Mouse (Mus musculus) lung, embryonic 16.5 days (tissue): ENCODE measurements around the gene Ralgapa2. TPM values are rescaled to one million over a fixed set of nuclear protein-coding genes. Genes with fewer than 3 reads are reported as not detected.

Source experiments
- ATAC-seq: fragments of 200-750 bp; cut with Nextera tagmentation; 2 replicates; pipeline ENCODE4 v1.8.0; 2017; ENCODE audit warnings: low read depth, mild to moderate bottlenecking, moderate library complexity
- H3K27ac ChIP-seq: fragments of 300-500 bp; sonication (generic); 2 replicates; pipeline ENCODE4 v1.5.1; 2014; ENCODE audit warnings: mild to moderate bottlenecking, control low read depth, low read length
- H3K27me3 ChIP-seq: fragments of 300-500 bp; sonication (generic); 2 replicates; pipeline ENCODE4 v1.6.1; 2014; ENCODE audit warnings: low read depth, low read length, mixed read lengths; ENCODE audit not compliant: control insufficient read depth, insufficient read depth
- H3K36me3 ChIP-seq: fragments of 300-500 bp; sonication (generic); 2 replicates; pipeline ENCODE4 v1.6.1; 2014; ENCODE audit warnings: low read length; ENCODE audit not compliant: control insufficient read depth, insufficient read depth
- H3K4me1 ChIP-seq: fragments of 300-500 bp; sonication (generic); replicated peaks from 2 replicates; pipeline ENCODE4 v1.6.1; 2014; ENCODE audit warnings: low read length, mixed read lengths; ENCODE audit not compliant: control insufficient read depth, insufficient read depth
- H3K4me2 ChIP-seq: fragments of 300-500 bp; sonication (generic); 2 replicates; pipeline ENCODE4 v1.6.1; 2014; ENCODE audit warnings: low read depth, low read length, control low read depth
- H3K4me3 ChIP-seq: fragments of 300-500 bp; sonication (generic); 2 replicates; pipeline ENCODE4 v1.5.1; 2014; ENCODE audit warnings: mild to moderate bottlenecking, low read length, control low read depth
- H3K9ac ChIP-seq: fragments of 300-500 bp; sonication (generic); 2 replicates; pipeline ENCODE4 v1.6.1; 2014; ENCODE audit warnings: low read length, control low read depth
- H3K9me3 ChIP-seq: fragments of 300-500 bp; sonication (generic); 2 replicates; pipeline ENCODE4 v1.6.1; 2016; ENCODE audit warnings: low read length; ENCODE audit not compliant: control insufficient read depth
- WGBS: fragments of 180-500 bp; shearing (Covaris S2); extraction: QIAGEN DNeasy Blood & Tissue Kit; methylation state at CpG from one replicate; pipeline ENCODE4 v1.1.7; 2014; 5-methylcytosine and 5-hydroxymethylcytosine counted together
- polyA plus RNA-seq: library from polyadenylated mRNA; unstranded; fragments of >200 nt; fragmentation: Nextera tagmentation; extraction: Ambion mirVana; gene quantifications from 2 replicates; pipeline ENCODE4 v1.2.1, GENCODE M21; 2015

Ralgapa2 gene
- polyA plus RNA-seq = 8.4 TPM in 2 replicates

GRCm38 (mm10) chr2:146511911-146512580, at the start of gene Ralgapa2:
Gene Ralgapa2 (minus strand): TSS chr2:146512344.
- Histone ChIP-seq H3K9me3 (no peaks in the 10 kb centered on the region), H3K27ac (peak within 1 kb of the TSS; percentile 55; the same call in 1 of the 2 replicates), H3K4me3 (peak within 1 kb of the TSS; percentile 76), H3K27me3 (no peaks in the 10 kb centered on the region), H3K4me1 (peaks cover 4% of the 10 kb centered on the region; the same call in 1 of the 2 replicates), H3K36me3 (no peaks in the 10 kb centered on the region), H3K9ac (peak within 1 kb of the TSS; percentile 92), H3K4me2 (peak within 1 kb of the TSS; percentile 73)
- peak; percentile 99 for ATAC-seq
- under 1% methylated on average over 50 of the region's 57 CpGs for WGBS

GRCm38 (mm10) chr2:146561505-146561904, 49.4 kb upstream of the Ralgapa2 start:
- no peak overlapping the region for H3K9ac ChIP-seq
- H3K4me3 ChIP-seq = no peak overlapping the region
- H3K4me2 ChIP-seq = no peak overlapping the region
- H3K27me3 ChIP-seq = no peaks in the 10 kb centered on the region
- H3K36me3 ChIP-seq = no peaks in the 10 kb centered on the region
- H3K9me3 ChIP-seq = no peaks in the 10 kb centered on the region
- WGBS = 20% methylated on average over 3 of the region's 3 CpGs
- H3K27ac ChIP-seq = peak overlapping the region; percentile 82
- ATAC-seq = peak; percentile 70
- peaks cover 7% of the 10 kb centered on the region for H3K4me1 ChIP-seq

GRCm38 (mm10) chr2:146560633-146561043, 48.5 kb upstream of the Ralgapa2 start:
- H3K36me3 ChIP-seq = no peaks in the 10 kb centered on the region
- H3K27me3 ChIP-seq = no peaks in the 10 kb centered on the region
- peak; percentile 66 for ATAC-seq
- H3K4me2 ChIP-seq = no peak overlapping the region
- no peak overlapping the region for H3K4me3 ChIP-seq
- 53% methylated on average over 4 of the region's 4 CpGs for WGBS
- no peak overlapping the region for H3K9ac ChIP-seq
- peaks cover 7% of the 10 kb centered on the region for H3K4me1 ChIP-seq
- H3K27ac ChIP-seq = peak overlapping the region; percentile 82
- H3K9me3 ChIP-seq = no peaks in the 10 kb centered on the region

GRCm38 (mm10) chr2:146556148-146556547, 44.0 kb upstream of the Ralgapa2 start:
- no peak for ATAC-seq
- Histone ChIP-seq H3K9me3 (no peaks in the 10 kb centered on the region), H3K4me1 (0 out of 2 replicates have a peak, but pooled peaks cover 2% of the 10 kb centered on the region)

GRCm38 (mm10) chr2:146555351-146555750, 43.2 kb upstream of the Ralgapa2 start:
- Histone ChIP-seq H3K9me3 (no peaks in the 10 kb centered on the region), H3K9ac (no peak overlapping the region), H3K4me1 (0 out of 2 replicates have a peak, but pooled peaks cover 2% of the 10 kb centered on the region), H3K36me3 (no peaks in the 10 kb centered on the region), H3K4me2 (no peak overlapping the region), H3K27me3 (no peaks in the 10 kb centered on the region), H3K4me3 (no peak overlapping the region), H3K27ac (no peak overlapping the region)
- no peak for ATAC-seq
- 42% methylated on average over 5 of the region's 5 CpGs for WGBS

More at GRCm38 (mm10) chr2:146556148-146556547, 44.0 kb upstream of the Ralgapa2 start:
- Histone ChIP-seq H3K4me2 (no peak overlapping the region), H3K27ac (no peak overlapping the region), H3K27me3 (no peaks in the 10 kb centered on the region), H3K9ac (no peak overlapping the region), H3K36me3 (no peaks in the 10 kb centered on the region), H3K4me3 (no peak overlapping the region)

- no peaks in the 10 kb centered on the region for H3K27me3 ChIP-seq
- H3K4me3 ChIP-seq = no peak overlapping the region
- H3K9me3 ChIP-seq = no peaks in the 10 kb centered on the region
- 27% methylated on average over 2 of the region's 2 CpGs for WGBS
- ATAC-seq = no peak
- no peak overlapping the region for H3K9ac ChIP-seq
- no peak overlapping the region for H3K4me2 ChIP-seq
- no peak overlapping the region for H3K27ac ChIP-seq
- peaks cover 10% of the 10 kb centered on the region for H3K4me1 ChIP-seq
- no peaks in the 10 kb centered on the region for H3K36me3 ChIP-seq
Observed at GRCm38 (mm10) chr2:146553701-146554100, 41.6 kb upstream of the Ralgapa2 start.

GRCm38 (mm10) chr2:146551818-146552217, 39.7 kb upstream of the Ralgapa2 start:
- H3K9ac ChIP-seq = no peak overlapping the region
- no peak overlapping the region for H3K4me3 ChIP-seq
- H3K4me2 ChIP-seq = no peak overlapping the region
- no peaks in the 10 kb centered on the region for H3K36me3 ChIP-seq
- no peak for ATAC-seq
- H3K27ac ChIP-seq = no peak overlapping the region
- 55% methylated on average over 4 of the region's 4 CpGs for WGBS
- peaks cover 10% of the 10 kb centered on the region for H3K4me1 ChIP-seq
- no peaks in the 10 kb centered on the region for H3K9me3 ChIP-seq
- H3K27me3 ChIP-seq = no peaks in the 10 kb centered on the region

- no peak overlapping the region for H3K9ac ChIP-seq
- H3K4me1 ChIP-seq = peaks cover 8% of the 10 kb centered on the region
- WGBS = 19% methylated on average over 6 of the region's 6 CpGs
- no peaks in the 10 kb centered on the region for H3K27me3 ChIP-seq
- no peaks in the 10 kb centered on the region for H3K36me3 ChIP-seq
- H3K4me2 ChIP-seq = no peak overlapping the region
- peak; percentile 64 for ATAC-seq
- no peaks in the 10 kb centered on the region for H3K9me3 ChIP-seq
- no peak overlapping the region; the same call in 1 of the 2 replicates for H3K27ac ChIP-seq
- H3K4me3 ChIP-seq = no peak overlapping the region
Observed at GRCm38 (mm10) chr2:146549111-146549776, 37.1 kb upstream of the Ralgapa2 start.

- Histone ChIP-seq H3K27ac (no peak overlapping the region), H3K9ac (no peak overlapping the region), H3K4me3 (no peak overlapping the region), H3K4me2 (no peak overlapping the region), H3K4me1 (peaks cover 3% of the 10 kb centered on the region; the same call in 1 of the 2 replicates), H3K36me3 (no peaks in the 10 kb centered on the region), H3K27me3 (no peaks in the 10 kb centered on the region), H3K9me3 (peaks cover 4% of the 10 kb centered on the region)
- WGBS = 71% methylated on average over 1 of the region's 1 CpGs
- no peak for ATAC-seq
Observed at GRCm38 (mm10) chr2:146544155-146544814, 32.1 kb upstream of the Ralgapa2 start.
